Mouse (Mus musculus) kidney, adult 18-20 months (tissue): Measurements from ENCODE around the gene Cacnb2.

Experiments used
- DNase-seq: peaks from one replicate; pipeline ENCODE4 v3.0.0; 2021

The Cacnb2 gene

GRCm38 (mm10) chr2:14801446-14802046 lies 198.7 kb downstream of the Cacnb2 start:
- DNase-seq: no peak

GRCm38 (mm10) chr2:14807650-14808347 lies 204.9 kb downstream of the Cacnb2 start:
- DNase-seq: no peak

- no peak for DNase-seq
Measured at GRCm38 (mm10) chr2:14814977-14815376, 212.1 kb downstream of the Cacnb2 start.

GRCm38 (mm10) chr2:14818651-14819050 lies 215.8 kb downstream of the Cacnb2 start:
- no peak for DNase-seq

GRCm38 (mm10) chr2:14820946-14821345 lies 218.1 kb downstream of the Cacnb2 start:
- DNase-seq: no peak

GRCm38 (mm10) chr2:14823105-14823504 lies 220.2 kb downstream of the Cacnb2 start:
- no peak for DNase-seq

- DNase-seq: no peak
Measured at GRCm38 (mm10) chr2:14823816-14824348, 221.0 kb downstream of the Cacnb2 start.

- DNase-seq: no peak
Measured at GRCm38 (mm10) chr2:14825146-14825545, 222.3 kb downstream of the Cacnb2 start.

- DNase-seq: no peak
Measured at GRCm38 (mm10) chr2:14829451-14829850, 226.6 kb downstream of the Cacnb2 start.

- no peak for DNase-seq
Measured at GRCm38 (mm10) chr2:14831308-14831707, 228.4 kb downstream of the Cacnb2 start.

- no peak for DNase-seq
Measured at GRCm38 (mm10) chr2:14834700-14835317, 231.9 kb downstream of the Cacnb2 start.

- no peak for DNase-seq
Measured at GRCm38 (mm10) chr2:14841272-14841671, 238.4 kb downstream of the Cacnb2 start.

- no peak for DNase-seq
Measured at GRCm38 (mm10) chr2:14846727-14847126, 243.8 kb downstream of the Cacnb2 start.

- DNase-seq: no peak
Measured at GRCm38 (mm10) chr2:14847188-14847587, 244.3 kb downstream of the Cacnb2 start.

GRCm38 (mm10) chr2:14850831-14851230 lies 247.9 kb downstream of the Cacnb2 start:
- no peak for DNase-seq

GRCm38 (mm10) chr2:14851383-14851782 lies 248.5 kb downstream of the Cacnb2 start:
- DNase-seq: no peak

- no peak for DNase-seq
Measured at GRCm38 (mm10) chr2:14854054-14854453, 251.2 kb downstream of the Cacnb2 start.

GRCm38 (mm10) chr2:14858301-14858700 lies 255.4 kb downstream of the Cacnb2 start:
- no peak for DNase-seq

- no peak for DNase-seq
Measured at GRCm38 (mm10) chr2:14860350-14860749, 257.5 kb downstream of the Cacnb2 start.

GRCm38 (mm10) chr2:14861613-14862012 lies 258.7 kb downstream of the Cacnb2 start:
- no peak for DNase-seq

GRCm38 (mm10) chr2:14862981-14863380 lies 260.1 kb downstream of the Cacnb2 start:
- no peak for DNase-seq

GRCm38 (mm10) chr2:14873116-14873515 lies 270.2 kb downstream of the Cacnb2 start:
- DNase-seq: no peak

- DNase-seq: no peak
Measured at GRCm38 (mm10) chr2:14873701-14874181, 270.9 kb downstream of the Cacnb2 start.
